Comparison of ENCODE assay signal across 16 mouse cellular contexts in the genomic region with DNA sequence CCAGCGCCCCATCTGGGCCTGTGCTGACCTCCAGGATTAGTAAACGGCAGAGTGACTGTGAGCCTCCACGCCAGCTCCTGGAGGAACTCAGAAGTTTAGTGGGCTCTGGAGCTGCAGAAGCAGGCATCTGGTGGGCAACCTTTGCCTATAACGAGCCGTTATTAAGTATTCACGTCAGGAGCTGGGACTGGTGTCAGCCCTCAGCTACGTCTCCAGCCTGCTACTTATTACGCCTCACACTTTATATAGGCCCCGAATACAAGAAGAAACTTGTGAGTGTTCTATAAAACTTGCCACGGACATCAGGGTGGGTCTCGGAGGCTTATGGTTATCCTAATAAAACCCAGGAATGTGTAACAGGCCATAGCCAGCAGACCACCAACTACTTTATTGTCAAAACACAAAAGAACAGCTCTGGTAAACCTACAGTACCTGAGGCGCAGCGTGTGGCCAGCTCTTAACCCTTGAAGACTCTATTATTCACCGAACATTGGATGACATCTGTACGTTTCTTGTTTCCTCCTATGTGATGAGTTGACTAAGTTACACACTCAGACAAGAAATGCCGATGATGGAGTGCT. TPM values are rescaled to one million over a fixed set of nuclear protein-coding genes. Genes with fewer than 3 reads are reported as not detected.
A peak's percentile ranks its signal among the peaks of the same experiment; 100 is the strongest.
DNase-seq lines count a peak whose midpoint lies in the region; ATAC-seq lines count a peak whose summit lies in the region.
"Had no signal": no experiment of that assay in that cellular context is flagged by ENCODE, and none has a peak within 500 bp of the region (broad histone marks: within the 10 kb centered on the region; RNA-seq: fewer than 3 reads in every experiment).

No protein-coding gene starts in this region.

- H3K4me2 ChIP-seq in embryonic facial prominence, embryonic 13.5 days = peak overlapping the region; percentile 12; the same call in 1 of the 2 replicates
- no peak overlapping the region for H3K4me2 ChIP-seq in limb, embryonic 12.5 days
- no peak overlapping the region for H3K4me2 ChIP-seq in midbrain, embryonic 13.5 days (replicated peaks)
- H3K4me2 ChIP-seq: forebrain, embryonic 13.5 days; heart, embryonic 11.5 days; hindbrain, embryonic 14.5 days had no signal

- H3K27ac ChIP-seq in embryonic facial prominence, embryonic 10.5 days (replicated peaks) = peak overlapping the region; percentile 19; the same call in 1 of the 2 replicates
- peak overlapping the region; percentile 60 for H3K27ac ChIP-seq in embryonic facial prominence, embryonic 13.5 days
- H3K27ac ChIP-seq in limb, embryonic 12.5 days = peak overlapping the region; percentile 81
- H3K27ac ChIP-seq in midbrain, embryonic 13.5 days = no peak overlapping the region
- H3K27ac ChIP-seq: forebrain, embryonic 13.5 days; heart, adult 2 months; hindbrain, embryonic 10.5 days; hindbrain, embryonic 14.5 days had no signal

- no peak overlapping the region for H3K4me3 ChIP-seq in embryonic facial prominence, embryonic 10.5 days
- H3K4me3 ChIP-seq in embryonic facial prominence, embryonic 13.5 days = no peak overlapping the region
- no peak overlapping the region for H3K4me3 ChIP-seq in limb, embryonic 12.5 days (replicated peaks)
- no peak overlapping the region for H3K4me3 ChIP-seq in midbrain, embryonic 13.5 days (replicated peaks)
- H3K4me3 ChIP-seq: forebrain, embryonic 13.5 days; heart, adult 2 months; hindbrain, embryonic 10.5 days had no signal

- no peak overlapping the region for H3K9ac ChIP-seq in embryonic facial prominence, embryonic 13.5 days
- H3K9ac ChIP-seq in limb, embryonic 12.5 days (replicated peaks) = no peak overlapping the region
- H3K9ac ChIP-seq in midbrain, embryonic 13.5 days (replicated peaks) = no peak overlapping the region
- H3K9ac ChIP-seq: forebrain, embryonic 13.5 days; forebrain, postnatal 0 days; hindbrain, embryonic 14.5 days had no signal

- no peaks in the 10 kb centered on the region for H3K9me3 ChIP-seq in embryonic facial prominence, embryonic 10.5 days
- H3K9me3 ChIP-seq in embryonic facial prominence, embryonic 13.5 days = no peaks in the 10 kb centered on the region
- H3K9me3 ChIP-seq in limb, embryonic 12.5 days = no peaks in the 10 kb centered on the region
- no peaks in the 10 kb centered on the region for H3K9me3 ChIP-seq in midbrain, embryonic 13.5 days
- H3K9me3 ChIP-seq: forebrain, embryonic 13.5 days; hindbrain, embryonic 10.5 days had no signal

- H3K27me3 ChIP-seq in embryonic facial prominence, embryonic 10.5 days (replicated peaks; ENCODE audit: low read depth, poor library complexity, severe bottlenecking) = peaks cover 9% of the 10 kb centered on the region; the same call in 1 of the 2 replicates
- H3K27me3 ChIP-seq in embryonic facial prominence, embryonic 13.5 days = peaks cover 3% of the 10 kb centered on the region; the same call in 1 of the 2 replicates
- peaks cover 26% of the 10 kb centered on the region for H3K27me3 ChIP-seq in limb, embryonic 12.5 days
- H3K27me3 ChIP-seq in midbrain, embryonic 13.5 days = no peaks in the 10 kb centered on the region
- H3K27me3 ChIP-seq: forebrain, embryonic 13.5 days had no signal

- no peaks in the 10 kb centered on the region for H3K36me3 ChIP-seq in embryonic facial prominence, embryonic 10.5 days (replicated peaks)
- no peaks in the 10 kb centered on the region for H3K36me3 ChIP-seq in embryonic facial prominence, embryonic 13.5 days
- no peaks in the 10 kb centered on the region for H3K36me3 ChIP-seq in limb, embryonic 12.5 days
- H3K36me3 ChIP-seq in midbrain, embryonic 13.5 days = no peaks in the 10 kb centered on the region
- H3K36me3 ChIP-seq: hindbrain, embryonic 10.5 days had no signal

- no peak for ATAC-seq in embryonic facial prominence, embryonic 13.5 days (ENCODE audit: insufficient number of reproducible peaks, insufficient read depth, low FRiP score, low TSS enrichment, low read depth)
- peak; percentile 67 for ATAC-seq in limb, embryonic 12.5 days (ENCODE audit: insufficient number of reproducible peaks, insufficient read depth, low FRiP score, low TSS enrichment, low read depth)
- ATAC-seq in midbrain, embryonic 13.5 days = no peak
- ATAC-seq: forebrain, embryonic 13.5 days; forebrain, postnatal 0 days had no signal

- DNase-seq in embryonic facial prominence, embryonic 10.5 days (ENCODE audit: low spot score) = no peak
- no peak for DNase-seq in right cerebral cortex, adult 2 months (ENCODE audit: low spot score in 2 of 2)
- DNase-seq in urinary bladder, postnatal 10 days (ENCODE audit: low spot score) = no peak
- DNase-seq: adrenal gland, postnatal 14 days; cerebellum, adult 11-12 months; cerebellum, adult 9-11 months; forebrain, postnatal 0 days; gastrocnemius, postnatal 14 days; heart, adult 2 months had no signal

- peaks cover 70% of the 10 kb centered on the region for H3K4me1 ChIP-seq in embryonic facial prominence, embryonic 10.5 days
- peaks cover 69% of the 10 kb centered on the region for H3K4me1 ChIP-seq in embryonic facial prominence, embryonic 13.5 days
- H3K4me1 ChIP-seq in limb, embryonic 12.5 days (replicated peaks) = peaks cover 79% of the 10 kb centered on the region
- H3K4me1 ChIP-seq in midbrain, embryonic 13.5 days (replicated peaks) = no peaks in the 10 kb centered on the region
- H3K4me1 ChIP-seq: forebrain, embryonic 13.5 days; hindbrain, embryonic 10.5 days had no signal

- 66% methylated on average over 16 of the region's 16 CpGs for WGBS in embryonic facial prominence, embryonic 10.5 days
- 35% methylated on average over 16 of the region's 16 CpGs for WGBS in embryonic facial prominence, embryonic 13.5 days
- 17% methylated on average over 16 of the region's 16 CpGs for WGBS in limb, embryonic 12.5 days
- WGBS in midbrain, embryonic 13.5 days = 77% methylated on average over 16 of the region's 16 CpGs

RNA-seq across cellular contexts. Expression of a gene that starts 34.6 kb away (rescaled TPM):
- 8.1 and 11.0 TPM in 2 replicates for polyA plus RNA-seq in embryonic facial prominence, embryonic 10.5 days (2016; fragmentation: Nextera tagmentation; extraction: Ambion mirVana)
- 13.6 and 16.1 TPM in 2 replicates for polyA plus RNA-seq in embryonic facial prominence, embryonic 13.5 days (2015; fragmentation: Nextera tagmentation; extraction: Ambion mirVana)
- 21.4 and 27.9 TPM in 2 replicates for polyA plus RNA-seq in limb, embryonic 12.5 days (2016; fragmentation: Nextera tagmentation; extraction: Ambion mirVana)
- polyA plus RNA-seq in midbrain, embryonic 13.5 days (2015; fragmentation: Nextera tagmentation; extraction: Ambion mirVana) = 0.05 and 0.26 TPM in 2 replicates
